Mouse (Mus musculus) cerebellum, postnatal 14 days (tissue): ENCODE measurements at regions not wholly inside any gene's neighbourhood (a gene's known extent, or its start where the extent isn't known, plus 50 kb on each side); places are given as distances from the start of the nearest gene placed in this dataset.

Source experiments
- DNase-seq, 2 experiments: peaks; one replicate each; pipeline ENCODE4 v3.0.0; 2021; ENCODE audit warnings: mixed read lengths in 2 of 2

- no peak for DNase-seq
These were observed 84.7 kb upstream of the Rfx3 start for GRCm38 (mm10) chr19:28095620-28096019.

GRCm38 (mm10) chr19:28092252-28092651, 81.3 kb upstream of the Rfx3 start:
- DNase-seq = no peak

DNA sequence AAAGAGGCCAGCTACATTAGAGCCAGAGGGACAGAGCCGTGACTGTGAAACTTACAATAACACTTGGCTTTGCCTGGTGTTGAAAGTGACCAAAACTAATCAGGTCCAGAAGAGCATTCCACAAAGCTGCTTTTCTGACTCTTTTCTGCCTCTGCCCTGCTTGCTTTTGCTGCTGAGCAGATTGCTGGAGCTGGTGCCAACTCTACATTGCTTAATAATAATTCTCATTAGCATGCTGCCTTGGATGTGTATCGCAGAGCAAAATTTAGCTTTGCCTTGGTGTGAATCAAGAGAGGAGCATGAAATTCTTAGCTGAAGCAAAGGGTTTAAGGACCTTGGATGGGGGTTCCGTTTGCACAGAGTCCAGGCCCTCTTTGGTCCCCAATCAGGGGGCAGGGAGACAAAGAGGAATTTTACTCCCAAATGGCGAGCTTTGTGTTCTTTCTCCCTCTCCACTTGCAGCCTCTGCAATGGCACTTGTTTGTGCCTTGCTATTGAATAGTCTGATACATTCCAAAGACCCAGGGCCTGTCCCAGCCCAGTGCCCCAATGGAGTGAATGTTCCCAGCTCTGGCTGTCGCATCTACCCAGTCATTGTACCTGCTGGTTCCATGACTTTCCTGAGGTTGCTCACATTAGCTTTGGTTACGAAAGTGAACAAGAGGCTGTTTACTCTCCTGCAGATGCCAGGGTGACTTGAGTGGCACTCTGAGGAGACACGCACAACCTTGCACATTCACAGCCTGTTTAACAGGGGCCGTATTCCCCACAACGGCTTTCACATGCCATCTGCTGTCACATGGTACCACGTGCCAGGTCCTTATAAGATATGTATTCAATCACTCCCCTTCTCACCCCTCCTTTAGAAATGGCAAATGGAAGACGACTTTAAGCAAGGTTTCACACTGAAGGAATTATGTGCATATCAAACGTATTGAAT, 76.9 kb upstream of the Rfx3 start:
- DNase-seq = peak; percentile 30 to 48

DNA sequence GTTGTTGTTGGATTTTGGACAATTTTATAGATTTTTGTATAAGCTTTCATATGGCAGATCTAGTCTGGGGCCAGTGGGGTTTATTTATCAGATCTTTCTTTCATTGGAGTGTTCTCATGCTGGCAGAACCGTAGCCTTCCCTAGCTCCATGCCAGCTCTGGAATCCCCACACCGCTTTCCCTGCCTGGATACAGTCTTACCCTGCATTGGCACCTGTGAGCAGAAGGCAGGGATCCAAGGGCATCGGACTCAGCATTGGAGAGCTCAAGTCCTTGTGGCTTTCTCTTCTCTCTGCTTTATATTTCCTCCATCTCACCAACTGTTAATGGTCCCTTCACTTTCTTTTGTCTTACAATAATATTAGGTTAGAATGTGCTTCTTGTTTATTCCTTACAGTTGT, 59.4 kb upstream of the Rfx3 start:
- DNase-seq = peak; percentile 57 to 67
